Mouse (Mus musculus) adrenal gland, postnatal 4 days (tissue): ENCODE data around the gene Crocc2. TPM values are rescaled to one million over a fixed set of nuclear protein-coding genes. Genes with fewer than 3 reads are reported as not detected.

Experiments used
- DNase-seq, 2 experiments: peaks; one replicate each; pipeline ENCODE4 v3.0.0; 2021 to 2022; ENCODE audit warnings: low spot score in 2 of 2, mixed read lengths in 2 of 2
- total RNA-seq, 2 experiments: library from RNA; stranded (reverse); gene quantifications; 2 replicates each; pipeline ENCODE4 v1.2.3; 2021

Gene Crocc2
- total RNA-seq, 2 experiments from 2014 or later, result 0.31 TPM

DNA sequence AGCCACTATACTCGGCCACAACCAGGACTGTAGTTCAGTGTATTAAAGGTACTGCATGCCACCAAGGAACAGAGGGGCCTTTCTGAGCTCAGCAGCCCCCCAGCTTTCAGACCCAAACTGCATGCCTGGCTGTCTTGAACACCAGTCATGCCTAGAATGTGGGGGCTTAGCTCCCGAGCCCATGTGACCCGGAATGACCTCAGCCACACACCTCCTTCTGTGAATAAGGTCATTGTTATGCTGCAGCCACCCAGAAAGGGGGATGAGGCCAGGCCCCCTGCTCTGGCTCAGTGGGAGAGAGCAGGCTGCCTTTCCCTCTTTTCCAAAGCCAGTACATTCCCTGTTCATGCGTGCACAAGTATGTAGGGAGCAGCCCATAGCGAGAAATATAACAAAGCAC is 46.1 kb downstream of the Crocc2 start:
- DNase-seq, result no peak

GRCm38 (mm10) chr1:93216839-93217497 is 48.4 kb downstream of the Crocc2 start:
- no peak for DNase-seq

DNA sequence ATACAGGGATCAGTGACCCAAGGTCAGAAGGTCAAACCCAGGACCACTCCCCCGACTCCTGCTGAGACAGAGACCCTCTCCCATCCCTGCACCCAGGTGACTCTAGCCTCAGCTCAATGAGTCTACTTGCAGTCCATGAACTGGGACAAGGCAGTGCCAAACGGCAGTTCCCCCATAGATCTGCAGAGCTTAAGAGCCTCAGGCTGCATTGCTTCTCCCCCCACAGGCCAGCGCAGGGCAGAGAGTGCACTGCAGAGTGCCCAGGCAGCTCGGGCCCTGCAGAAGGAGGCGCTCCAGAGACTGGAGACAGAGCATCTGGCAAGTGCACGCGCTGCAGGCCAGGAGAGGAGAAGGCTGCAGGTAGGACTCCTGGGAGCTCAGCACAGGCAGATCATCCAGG is 49.0 kb downstream of the Crocc2 start:
- DNase-seq, result no peak

DNA sequence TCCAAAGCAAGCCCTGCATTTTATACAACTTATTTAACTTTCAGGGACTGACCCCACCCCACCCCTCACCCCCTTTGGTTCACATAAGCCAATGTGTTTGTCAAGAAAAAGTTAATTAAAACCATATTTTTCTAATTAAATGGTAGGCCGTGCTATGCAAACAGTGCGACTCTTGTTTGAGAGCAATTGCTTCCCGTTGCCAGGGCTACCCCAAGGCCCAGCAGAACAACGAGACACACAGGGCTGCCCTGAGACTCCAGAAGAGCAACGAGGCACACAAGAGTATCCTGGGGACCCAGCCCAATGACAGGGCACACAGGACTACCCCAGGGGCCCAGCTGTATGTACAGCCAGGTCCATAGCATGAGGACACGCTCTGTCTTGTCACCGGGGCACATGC is 52.3 kb downstream of the Crocc2 start:
- no peak for DNase-seq

GRCm38 (mm10) chr1:93223972-93224371 is 55.4 kb downstream of the Crocc2 start:
- DNase-seq, result no peak

DNA sequence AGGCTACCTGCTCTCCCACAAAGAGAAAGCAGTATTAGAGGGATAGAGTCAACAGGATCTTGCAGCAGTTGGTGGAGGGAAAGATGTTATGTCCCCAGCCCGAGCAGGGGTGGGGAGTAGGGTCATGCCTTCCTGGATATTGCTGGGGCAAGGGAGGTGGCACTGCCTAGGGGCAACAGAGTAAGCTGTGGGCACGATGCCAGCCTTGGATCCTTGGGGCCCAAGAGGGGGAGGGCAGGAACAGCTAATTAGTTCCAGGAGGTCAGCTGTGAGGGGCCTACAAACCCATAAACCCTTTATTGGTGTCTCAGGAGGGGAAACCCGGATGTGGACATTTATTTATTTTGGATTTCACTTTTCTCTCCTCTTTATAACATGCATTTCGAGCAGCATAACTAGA is 56.7 kb downstream of the Crocc2 start:
- no peak for DNase-seq

GRCm38 (mm10) chr1:93225731-93226520 is 57.4 kb downstream of the Crocc2 start:
- no peak for DNase-seq

GRCm38 (mm10) chr1:93227303-93227975 is 58.9 kb downstream of the Crocc2 start:
- no peak for DNase-seq

- DNase-seq, result no peak
Measured at GRCm38 (mm10) chr1:93227976-93228365, 59.4 kb downstream of the Crocc2 start.

DNA sequence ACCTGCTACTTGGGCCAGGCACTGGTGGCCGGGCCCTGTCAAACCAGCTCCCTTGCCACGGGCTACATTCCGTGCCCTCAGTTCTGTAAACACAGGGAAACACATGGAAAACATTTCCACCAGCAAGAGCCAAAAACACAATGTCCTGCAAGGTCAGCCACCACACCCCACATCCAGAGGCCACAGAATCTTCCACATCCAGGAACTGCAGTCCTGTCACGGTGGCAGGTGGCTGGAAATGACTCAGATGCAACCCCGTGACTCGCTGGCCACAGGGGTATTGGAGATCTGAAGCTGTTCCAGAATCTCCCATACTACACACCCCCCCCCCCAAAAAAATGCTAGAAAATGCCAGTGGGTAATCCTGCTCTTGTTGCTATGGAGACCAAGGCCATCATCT is 60.7 kb downstream of the Crocc2 start:
- no peak for DNase-seq

- no peak for DNase-seq
Measured at GRCm38 (mm10) chr1:93229626-93230025, 61.1 kb downstream of the Crocc2 start.

DNA sequence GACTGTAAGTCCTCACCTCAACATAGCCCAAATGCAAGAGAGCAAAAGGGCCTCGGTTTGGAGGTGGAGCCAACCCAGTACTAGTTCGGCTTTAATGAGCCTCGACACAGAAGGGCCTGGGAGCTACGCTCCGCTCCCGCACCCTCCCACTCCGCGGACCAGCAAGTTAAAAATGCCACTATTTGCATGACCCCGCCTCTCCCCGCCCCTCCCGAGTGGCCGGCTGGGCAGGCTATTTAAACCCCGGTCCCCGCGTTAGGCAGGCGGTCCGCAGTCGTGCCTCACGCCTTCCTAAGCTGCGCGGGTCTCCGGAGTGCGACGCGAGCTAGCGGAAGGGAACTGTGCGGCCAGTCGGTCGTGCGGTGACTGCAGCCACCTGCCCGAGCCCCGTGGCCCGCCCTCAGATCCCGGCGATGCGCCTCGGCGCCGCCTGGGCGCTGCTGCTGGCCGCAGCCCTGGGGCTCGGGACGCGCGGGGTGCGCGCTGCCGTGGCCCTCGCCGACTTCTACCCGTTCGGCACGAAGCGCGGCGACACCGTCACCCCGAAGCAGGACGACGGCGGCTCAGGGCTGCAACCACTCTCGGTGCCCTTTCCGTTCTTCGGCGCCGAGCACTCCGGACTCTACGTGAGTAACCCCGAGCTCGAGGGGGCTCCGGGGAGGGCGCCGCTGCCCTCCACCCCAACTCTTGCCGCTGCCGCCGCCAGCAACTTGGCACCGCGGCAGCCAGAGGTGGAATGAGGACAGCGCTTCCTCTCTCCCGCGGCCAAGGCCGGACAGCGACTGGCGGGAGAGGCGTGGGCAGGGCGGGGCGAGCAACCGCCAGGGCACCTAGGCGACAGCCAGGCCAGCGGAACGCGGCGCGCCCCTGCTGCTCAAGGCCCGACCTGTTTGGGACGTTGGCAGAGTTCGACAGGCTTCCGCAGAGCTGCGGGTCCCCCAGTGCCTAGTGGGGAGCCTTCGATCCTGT is 67.3 kb downstream of the Crocc2 start, which contains the start of gene Sned1:
Sned1 (plus strand) TSS at position 266 of the 969 bp plus-strand sequence.
- DNase-seq, result peak; percentile 73 to 90

DNA sequence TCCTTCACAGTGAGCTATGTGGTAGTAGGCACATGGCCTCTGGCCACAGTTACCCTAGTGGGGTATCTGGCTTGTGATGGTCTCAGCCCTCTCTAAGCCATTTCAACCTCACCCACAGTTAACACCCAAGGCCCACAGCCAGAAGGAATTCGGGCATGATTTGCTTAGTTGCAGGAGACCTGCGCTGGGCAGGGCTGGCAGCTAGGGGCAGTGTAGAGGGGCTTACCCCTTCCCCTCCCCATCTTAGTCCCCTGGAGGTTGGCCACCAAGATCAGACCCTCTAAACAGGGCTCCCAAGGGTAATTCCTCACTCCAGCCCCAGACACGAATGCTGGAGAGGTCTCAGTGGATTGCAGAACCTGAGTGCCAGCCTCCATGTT is 68.0 kb downstream of the Crocc2 start:
- DNase-seq, result no peak

DNA sequence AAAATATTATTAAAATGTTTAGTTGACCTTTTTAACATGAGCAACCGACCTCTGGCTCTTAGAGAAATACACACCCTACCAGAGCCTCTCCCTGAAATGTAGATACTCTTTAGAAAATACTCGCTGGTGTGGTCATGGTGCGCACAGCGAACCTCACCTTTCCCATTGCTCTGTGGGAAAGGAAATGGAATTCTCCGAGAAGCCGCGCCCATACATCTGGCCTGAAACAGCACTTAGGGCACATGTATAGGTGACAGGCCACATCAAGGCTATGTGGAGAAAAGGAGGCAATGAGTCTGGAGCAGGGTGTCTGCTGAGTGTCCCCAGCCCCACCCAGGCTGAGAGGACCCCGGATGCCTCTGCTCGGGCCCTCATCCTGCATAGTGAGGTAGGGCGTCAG is 69.2 kb downstream of the Crocc2 start:
- DNase-seq, result no peak

DNA sequence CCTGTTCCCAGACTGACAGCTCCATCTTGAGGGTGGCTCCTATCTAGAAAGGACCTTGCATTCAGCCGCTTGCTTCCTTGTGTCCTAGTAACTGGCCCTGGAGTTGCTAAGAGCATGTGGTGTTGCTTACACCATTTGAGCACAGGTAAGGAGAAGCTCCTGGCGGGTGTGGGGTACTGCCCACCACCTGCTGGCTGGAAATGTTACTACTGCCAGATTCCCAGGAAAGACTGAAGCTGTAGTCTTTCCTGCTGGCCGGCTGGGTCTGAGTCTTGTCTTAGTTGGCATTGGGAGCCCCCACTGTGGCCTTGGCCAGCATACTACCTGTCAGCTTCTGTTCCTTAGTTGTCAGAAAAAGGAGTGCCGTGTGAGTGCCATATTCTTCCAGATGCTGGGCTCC is 69.7 kb downstream of the Crocc2 start:
- DNase-seq, result no peak

GRCm38 (mm10) chr1:93245936-93246335 is 77.4 kb downstream of the Crocc2 start:
- DNase-seq, result no peak

DNA sequence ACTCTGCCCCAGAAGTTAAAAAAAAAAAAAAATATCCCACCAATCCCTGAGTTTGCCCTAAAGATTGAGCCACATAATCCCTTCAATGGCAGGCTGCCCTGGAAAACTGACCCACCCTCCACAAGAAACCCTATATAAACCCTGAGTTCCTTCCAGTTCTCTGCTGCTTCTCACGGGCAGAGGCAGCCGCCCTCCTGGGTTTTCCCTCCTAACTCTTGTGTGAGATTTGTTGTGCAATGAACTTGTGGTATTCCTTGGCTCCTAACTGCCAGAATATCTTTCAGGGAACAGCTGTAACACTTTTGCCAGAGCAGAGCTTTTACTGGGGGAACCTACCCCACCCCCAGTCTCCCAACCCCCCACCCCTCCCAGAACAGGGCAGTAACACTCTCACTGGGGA is 84.1 kb downstream of the Crocc2 start:
- no peak for DNase-seq

DNA sequence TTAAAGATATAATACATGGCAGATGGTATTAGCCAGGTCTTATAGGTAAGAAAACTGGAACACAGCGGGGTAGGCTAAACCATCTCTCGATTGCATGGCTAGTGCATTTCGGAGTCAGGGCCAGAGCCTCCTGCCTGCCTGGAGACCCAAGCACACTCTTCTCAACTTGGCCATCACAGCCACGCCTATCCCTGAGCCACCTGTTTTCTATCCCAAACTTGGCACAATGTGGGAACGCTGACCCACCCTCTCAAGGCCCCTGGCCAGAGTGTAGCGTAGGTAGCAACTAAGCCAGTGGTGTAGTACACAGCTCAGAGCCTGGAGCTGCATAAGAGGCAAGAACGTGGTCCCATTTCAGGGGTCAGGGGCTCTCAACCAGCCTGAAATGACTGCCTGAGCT is 87.2 kb downstream of the Crocc2 start:
- no peak for DNase-seq

DNA sequence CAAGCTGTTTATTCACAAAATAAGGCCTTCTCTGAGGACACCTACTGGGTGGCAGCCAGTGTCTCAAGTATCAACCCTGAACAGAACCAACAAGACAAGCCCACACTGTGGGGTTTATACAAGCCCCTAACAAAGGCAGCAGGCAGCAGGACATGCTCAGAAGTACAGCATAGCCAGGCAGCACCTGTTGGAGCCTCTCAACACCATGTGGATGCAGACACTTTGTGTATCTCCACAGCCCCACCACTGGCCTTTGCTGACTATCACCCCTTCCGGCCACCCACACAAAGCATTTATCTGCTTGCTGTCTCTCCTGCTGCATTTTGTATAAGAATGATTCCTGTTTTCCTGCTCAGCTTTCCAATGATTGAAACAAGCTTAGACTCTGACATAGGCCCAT is 89.0 kb downstream of the Crocc2 start:
- no peak for DNase-seq

DNA sequence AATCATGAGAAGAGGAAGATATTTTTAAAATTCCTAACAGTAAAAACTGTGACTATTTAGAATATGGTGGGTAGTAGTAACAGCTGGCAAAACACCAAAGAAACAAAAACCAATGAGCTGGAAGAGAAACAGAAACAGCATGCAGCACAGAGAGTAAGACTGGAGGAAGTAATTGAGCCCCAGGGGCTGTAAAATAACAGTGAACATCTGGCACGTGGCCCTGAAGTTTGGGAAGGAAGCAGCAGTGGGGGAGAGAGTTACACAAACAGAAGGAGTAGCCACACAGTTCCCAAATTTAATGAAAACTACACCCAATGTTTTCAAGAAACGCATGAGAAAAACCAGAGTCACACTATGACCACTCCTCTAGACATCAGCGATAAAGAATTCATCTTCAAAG is 98.7 kb downstream of the Crocc2 start:
- DNase-seq, result no peak

DNA sequence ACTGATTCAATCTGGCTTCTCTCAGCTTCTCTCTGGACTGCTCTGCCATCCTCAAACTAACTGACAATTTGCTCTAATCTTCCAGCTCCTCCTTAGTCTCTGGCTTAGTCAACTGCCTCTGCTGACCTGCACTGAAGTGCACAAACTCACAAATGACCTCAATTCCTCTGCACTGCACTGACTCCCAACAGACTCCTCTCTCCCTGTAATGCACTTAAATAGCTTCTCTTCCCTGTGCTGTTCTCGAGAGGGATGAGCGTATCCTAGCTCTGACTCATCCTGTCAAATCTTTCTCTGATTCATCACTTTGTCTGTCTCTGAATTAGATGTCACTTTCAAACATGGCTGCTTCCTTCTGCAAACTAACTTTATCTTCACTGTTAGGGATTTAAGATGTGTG is 99.7 kb downstream of the Crocc2 start:
- DNase-seq, result no peak
